Mouse (Mus musculus) heart, embryonic 14.5 days (tissue): ENCODE results near the gene Nav1. TPM values are rescaled to one million over a fixed set of nuclear protein-coding genes. Genes with fewer than 3 reads are reported as not detected.

Experiments used
- ATAC-seq: fragments of 200-750 bp; cut with Nextera tagmentation; 2 replicates; pipeline ENCODE4 v1.8.0; 2017; ENCODE audit warnings: low read depth, moderate TSS enrichment; ENCODE audit not compliant: insufficient number of reproducible peaks, insufficient read depth, low FRiP score
- H3K27ac ChIP-seq, 2 experiments: fragments of 200-500 bp in 1 of 2; fragments of 300-500 bp in 1 of 2; sonication (generic) in 1 of 2; replicated peaks in 1 of 2; 2 replicates each; pipeline ENCODE4 v1.5.1; 2012 to 2014; ENCODE audit warnings: low read depth in 2 of 2, low read length in 2 of 2, control low read depth in 1 of 2, mild to moderate bottlenecking in 1 of 2, mixed read lengths in 1 of 2; ENCODE audit not compliant: control insufficient read depth in 1 of 2, insufficient read depth in 1 of 2
- H3K27me3 ChIP-seq: fragments of 300-500 bp; sonication (generic); 2 replicates; pipeline ENCODE4 v1.6.1; 2014; ENCODE audit warnings: mild to moderate bottlenecking, low read length, control low read depth; ENCODE audit not compliant: control insufficient read depth, insufficient read depth
- H3K36me3 ChIP-seq: fragments of 300-500 bp; sonication (generic); 2 replicates; pipeline ENCODE4 v1.6.1; 2014; ENCODE audit warnings: mild to moderate bottlenecking, control low read depth, low read length, mixed read lengths; ENCODE audit not compliant: control insufficient read depth, insufficient read depth
- H3K4me1 ChIP-seq, 2 experiments: fragments of 200-500 bp in 1 of 2; fragments of 300-500 bp in 1 of 2; sonication (generic) in 1 of 2; 2 replicates each; pipeline ENCODE4 v1.6.1; 2012 to 2014; ENCODE audit warnings: low read length in 2 of 2, control low read depth in 1 of 2, mixed read lengths in 1 of 2; ENCODE audit not compliant: control insufficient read depth in 2 of 2, insufficient read depth in 2 of 2
- H3K4me2 ChIP-seq: fragments of 300-500 bp; sonication (generic); 2 replicates; pipeline ENCODE4 v1.6.1; 2014; ENCODE audit warnings: mild to moderate bottlenecking, low read length
- H3K4me3 ChIP-seq, 2 experiments: fragments of 200-500 bp in 1 of 2; fragments of 300-500 bp in 1 of 2; sonication (generic) in 1 of 2; 2 replicates each; pipeline ENCODE4 v1.5.1; 2012 to 2014; ENCODE audit warnings: low read length in 2 of 2, mild to moderate bottlenecking in 2 of 2, control low read depth in 1 of 2, low read depth in 1 of 2, moderate library complexity in 1 of 2; ENCODE audit not compliant: control insufficient read depth in 1 of 2, insufficient read depth in 1 of 2
- H3K9ac ChIP-seq: fragments of 300-500 bp; sonication (generic); 2 replicates; pipeline ENCODE4 v1.6.1; 2014; ENCODE audit warnings: mild to moderate bottlenecking, low read length
- H3K9me3 ChIP-seq: fragments of 300-500 bp; sonication (generic); 2 replicates; pipeline ENCODE4 v1.6.1; 2016; ENCODE audit warnings: low read length, control low read depth; ENCODE audit not compliant: control insufficient read depth
- WGBS: fragments of 180-500 bp; shearing (Covaris S2); extraction: QIAGEN DNeasy Blood & Tissue Kit; methylation state at CpG from one replicate; pipeline ENCODE4 v1.1.7; 2014; 5-methylcytosine and 5-hydroxymethylcytosine counted together
- polyA plus RNA-seq: library from polyadenylated mRNA; unstranded; fragments of >200 nt; fragmentation: Nextera tagmentation; extraction: Ambion mirVana; gene quantifications from 2 replicates; pipeline ENCODE4 v1.2.1, GENCODE M21; 2014

Gene Nav1
- polyA plus RNA-seq: 28.0 and 33.6 TPM in 2 replicates

DNA sequence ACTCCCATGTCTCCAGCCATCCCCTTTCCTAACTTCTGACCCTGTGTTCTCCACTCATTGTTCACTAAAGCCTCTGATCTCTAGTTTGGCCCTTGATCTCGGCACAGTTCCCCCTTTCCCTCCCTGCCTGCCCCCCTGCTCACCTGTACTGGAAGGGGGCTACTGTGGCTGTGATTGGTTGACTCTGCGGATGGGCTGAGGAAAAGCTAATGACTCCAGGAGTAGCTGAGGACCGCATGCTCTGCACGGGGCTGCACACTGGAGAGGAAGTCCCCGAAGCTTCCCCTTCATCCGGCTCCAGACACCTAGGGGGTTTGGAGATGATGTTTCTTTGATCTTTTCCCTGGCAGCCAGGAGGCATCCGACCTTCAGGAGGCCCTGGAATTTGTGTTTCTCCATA, at the start of gene Nav1:
Gene Nav1, minus strand, starts transcription at position 277 of the 400 bp plus-strand sequence.
- ATAC-seq: no peak
- Histone ChIP-seq H3K4me3 (no peak within 1 kb of the TSS), H3K36me3 (peaks cover 25% of the 10 kb centered on the region)

DNA sequence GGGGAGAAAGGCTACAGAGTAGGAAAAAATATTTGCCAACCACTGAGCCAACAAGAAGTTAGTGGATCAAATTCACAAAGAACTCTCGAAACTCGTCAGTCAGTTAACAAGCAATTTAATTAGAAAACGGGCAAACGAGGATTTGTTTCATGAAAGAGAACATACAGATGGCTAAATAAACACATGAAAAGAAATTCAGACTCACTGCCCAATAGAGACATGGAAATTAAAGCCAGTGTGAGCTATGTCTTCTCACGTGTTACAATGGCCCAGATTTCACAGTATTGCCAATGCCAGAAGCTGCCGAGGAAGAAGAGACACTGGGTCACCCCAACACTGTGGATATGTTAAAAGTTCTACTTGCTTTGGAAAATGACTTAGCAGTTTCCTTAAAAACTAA, 46.8 kb upstream of the Nav1 start:
- Histone ChIP-seq H3K27ac (no peak overlapping the region), H3K27me3 (no peaks in the 10 kb centered on the region), H3K9me3 (0 out of 2 replicates have a peak, but pooled peaks cover 4% of the 10 kb centered on the region), H3K4me3 (no peak overlapping the region), H3K9ac (no peak overlapping the region), H3K4me2 (no peak overlapping the region), H3K36me3 (0 out of 2 replicates have a peak, but pooled peaks cover 4% of the 10 kb centered on the region), H3K4me1 (peaks cover 3 to 5% of the 10 kb centered on the region in 2 experiments; a peak in 3 of 4 replicates)
- no peak for ATAC-seq
- 93% methylated on average over 6 of the region's 6 CpGs for WGBS

More for the DNA sequence above, at the start of gene Nav1:
- Histone ChIP-seq H3K9me3 (no peaks in the 10 kb centered on the region), H3K27me3 (no peaks in the 10 kb centered on the region), H3K4me1 (peaks cover 0 to 7% of the 10 kb centered on the region in 2 experiments; a peak in 3 of 4 replicates), H3K4me2 (no peak within 1 kb of the TSS), H3K27ac (no peak within 1 kb of the TSS), H3K9ac (no peak within 1 kb of the TSS)
- 62% methylated on average over 7 of the region's 7 CpGs for WGBS

DNA sequence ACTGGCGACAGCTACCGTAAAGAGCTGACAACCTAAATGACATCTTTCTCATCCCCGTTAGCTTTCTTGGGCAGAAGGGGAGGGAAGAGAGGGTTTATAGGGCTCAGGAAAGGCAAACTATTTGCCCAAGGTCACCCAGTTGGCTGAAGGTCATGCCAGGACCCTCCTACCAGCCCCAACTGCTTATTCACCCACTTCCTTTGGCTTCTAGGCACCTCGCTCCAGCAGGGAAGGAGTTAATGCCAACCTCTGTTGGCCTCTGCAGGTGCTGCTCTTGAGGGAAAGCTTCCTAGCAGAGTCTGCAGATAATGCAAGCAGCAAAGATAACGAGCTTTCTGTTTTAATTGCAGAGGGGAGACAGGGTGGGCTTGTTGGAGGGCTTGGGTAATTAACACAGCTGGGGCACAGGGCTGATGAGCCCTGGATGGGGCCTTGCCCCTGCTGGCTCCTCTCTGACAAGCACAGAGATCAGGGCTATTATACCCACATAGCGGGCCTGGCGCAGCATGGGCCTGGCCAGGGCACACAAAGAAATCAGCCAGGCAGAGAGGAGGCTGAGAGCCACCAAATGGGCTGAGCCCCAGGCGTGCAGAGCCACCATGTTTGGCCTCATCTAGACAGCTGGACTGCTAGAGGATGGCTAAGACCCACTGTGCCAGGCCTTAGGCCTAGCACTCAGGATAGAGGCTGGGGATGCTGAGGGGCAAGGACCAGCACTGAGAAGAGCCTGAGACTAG, 38.5 kb upstream of the Nav1 start:
- H3K27me3 ChIP-seq: no peaks in the 10 kb centered on the region
- no peak overlapping the region for H3K27ac ChIP-seq
- H3K4me3 ChIP-seq: no peak overlapping the region
- no peaks in the 10 kb centered on the region for H3K36me3 ChIP-seq
- 62% methylated on average over 8 of the region's 8 CpGs for WGBS
- no peak for ATAC-seq
- no peak overlapping the region for H3K4me2 ChIP-seq
- H3K9ac ChIP-seq: no peak overlapping the region
- peaks cover 13 to 20% of the 10 kb centered on the region in 2 experiments for H3K4me1 ChIP-seq
- no peaks in the 10 kb centered on the region for H3K9me3 ChIP-seq

DNA sequence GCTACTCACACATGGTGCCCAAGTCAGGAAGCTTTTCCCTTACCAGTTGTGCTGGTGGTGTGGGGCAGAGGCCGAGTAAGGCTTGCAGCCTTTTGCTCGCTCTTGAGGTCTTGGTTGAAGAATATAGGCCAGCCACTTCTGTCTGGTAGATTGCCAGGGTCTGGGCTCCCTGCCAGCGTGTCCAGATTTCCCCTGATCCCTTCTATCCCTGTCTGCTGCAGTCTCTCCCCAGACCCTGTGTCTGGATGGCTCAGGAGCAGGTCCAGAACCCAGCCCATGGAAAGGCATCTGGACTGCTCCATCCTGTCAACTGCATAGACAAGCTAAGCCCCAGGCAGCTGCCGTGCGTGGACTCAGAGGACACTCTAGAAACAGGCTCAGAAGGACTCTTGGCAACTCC, 37.0 kb upstream of the Nav1 start:
- Histone ChIP-seq H3K27me3 (no peaks in the 10 kb centered on the region), H3K4me2 (no peak overlapping the region), H3K4me3 (no peak overlapping the region), H3K9ac (no peak overlapping the region), H3K4me1 (peaks cover 13 to 20% of the 10 kb centered on the region in 2 experiments), H3K27ac (peak overlapping the region; percentile 19 to 51; a peak in 3 of 4 replicates), H3K36me3 (no peaks in the 10 kb centered on the region), H3K9me3 (no peaks in the 10 kb centered on the region)
- no peak; the same call in 1 of the 2 replicates for ATAC-seq
- 10% methylated on average over 5 of the region's 5 CpGs for whole genome bisulfite sequencing

DNA sequence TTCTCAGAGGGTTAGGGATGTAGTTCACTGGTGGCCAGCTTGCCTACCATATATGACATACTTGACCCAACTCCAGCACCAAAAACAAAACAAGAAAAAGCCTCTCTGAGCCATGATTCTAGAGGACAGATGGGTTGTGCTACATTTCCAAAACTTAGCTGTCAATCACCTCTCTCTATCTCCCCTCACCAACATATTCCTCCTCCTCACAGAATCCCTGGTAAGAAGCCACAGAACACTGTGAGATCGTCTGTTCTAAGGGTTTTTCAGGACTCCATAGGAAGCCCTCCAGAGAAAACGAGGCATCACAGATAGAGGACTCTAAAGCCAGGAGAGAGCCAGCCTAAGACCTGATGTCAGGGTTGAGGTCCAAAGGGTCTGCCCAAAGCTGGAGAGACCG, 36.6 kb upstream of the Nav1 start:
- H3K4me3 ChIP-seq: no peak overlapping the region
- no peak overlapping the region for H3K9ac ChIP-seq
- H3K27me3 ChIP-seq: no peaks in the 10 kb centered on the region
- no peak overlapping the region for H3K4me2 ChIP-seq
- WGBS: 55% methylated on average over 3 of the region's 3 CpGs
- H3K4me1 ChIP-seq: peaks cover 13 to 20% of the 10 kb centered on the region in 2 experiments
- no peaks in the 10 kb centered on the region for H3K36me3 ChIP-seq
- peak overlapping the region in 1 of 2 experiments; percentile 19; a peak in 1 of 4 replicates for H3K27ac ChIP-seq
- no peaks in the 10 kb centered on the region for H3K9me3 ChIP-seq
- no peak for ATAC-seq

DNA sequence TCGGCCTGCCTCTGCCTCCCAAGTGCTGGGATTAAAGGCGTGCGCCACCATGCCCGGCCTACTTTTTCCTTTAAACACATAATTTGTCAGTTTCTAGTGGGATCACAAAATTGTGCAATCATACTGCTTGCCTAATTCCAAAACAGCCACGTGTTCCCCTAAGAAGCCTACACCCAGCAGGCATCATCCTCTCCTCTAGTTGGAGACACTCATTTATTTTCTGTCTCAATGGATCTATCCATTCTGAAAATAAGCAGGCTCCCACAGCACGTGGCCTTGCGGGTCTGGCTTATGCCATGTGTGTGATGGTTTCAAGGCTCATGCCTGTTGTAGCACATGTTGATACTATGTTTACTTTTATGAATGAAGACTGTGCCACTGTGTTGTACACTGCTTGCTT, 32.8 kb upstream of the Nav1 start:
- H3K4me2 ChIP-seq: no peak overlapping the region
- no peak for ATAC-seq
- no peak overlapping the region for H3K27ac ChIP-seq
- H3K27me3 ChIP-seq: no peaks in the 10 kb centered on the region
- H3K9me3 ChIP-seq: no peaks in the 10 kb centered on the region
- H3K4me1 ChIP-seq: peaks cover 18 to 23% of the 10 kb centered on the region in 2 experiments
- no peaks in the 10 kb centered on the region for H3K36me3 ChIP-seq
- WGBS: 87% methylated on average over 7 of the region's 7 CpGs
- no peak overlapping the region for H3K4me3 ChIP-seq
- no peak overlapping the region for H3K9ac ChIP-seq

DNA sequence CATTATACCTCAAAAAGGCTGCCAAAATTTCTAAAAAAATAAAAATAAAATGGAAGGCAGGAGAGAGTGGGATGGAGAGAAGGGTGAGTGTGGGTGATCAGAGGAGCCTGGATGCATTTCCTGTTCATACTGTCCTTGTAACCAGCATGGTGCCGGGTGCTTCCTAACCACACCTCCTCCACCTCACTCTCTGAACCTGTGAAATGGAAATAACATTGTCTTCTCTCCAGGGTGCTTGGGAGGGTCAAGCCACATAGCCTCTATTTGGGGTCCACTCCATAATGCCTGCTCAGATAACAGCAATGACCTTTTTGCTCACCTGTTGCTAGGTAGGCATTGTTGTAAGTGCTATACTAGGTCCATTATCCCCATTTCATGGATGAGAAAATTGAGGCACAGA, 32.0 kb upstream of the Nav1 start:
- Histone ChIP-seq H3K4me2 (no peak overlapping the region), H3K9ac (no peak overlapping the region), H3K27me3 (no peaks in the 10 kb centered on the region), H3K27ac (no peak overlapping the region), H3K36me3 (no peaks in the 10 kb centered on the region), H3K4me1 (peaks cover 15% of the 10 kb centered on the region in 2 experiments), H3K9me3 (no peaks in the 10 kb centered on the region), H3K4me3 (no peak overlapping the region)
- WGBS: 68% methylated on average over 1 of the region's 1 CpGs
- ATAC-seq: no peak
